Mouse (Mus musculus) activated CD4-positive, CD25-positive, alpha-beta regulatory T cell, adult 9 weeks (primary cell): ENCODE results near the gene Nlgn3. TPM values are rescaled to one million over a fixed set of nuclear protein-coding genes. Genes with fewer than 3 reads are reported as not detected.

ENCODE experiments used
- polyA plus RNA-seq: library from polyadenylated mRNA; unstranded; fragments of 100-300 nt; shearing (Covaris generic); gene quantifications from one replicate; pipeline ENCODE4 v1.2.1, GENCODE M21; 2017

Gene Nlgn3
- polyA plus RNA-seq, result not detected

GRCm38 (mm10) chrX:101299055-101299454 is at the start of gene Nlgn3:
Gene Nlgn3 (plus strand): TSS chrX:101299168.

GRCm38 (mm10) chrX:101253952-101254729 is 44.8 kb upstream of the Nlgn3 start, which contains the start of gene Foxo4:
Gene Foxo4 (plus strand): TSS chrX:101254528.

GRCm38 (mm10) chrX:101263892-101264291 is 35.1 kb upstream of the Nlgn3 start, which contains the start of gene Gm614:
Gene Gm614 (minus strand): TSS chrX:101263992.

GRCm38 (mm10) chrX:101268025-101268754 is 30.8 kb upstream of the Nlgn3 start, which contains the start of gene Il2rg:
Gene Il2rg (minus strand): TSS chrX:101268255.

GRCm38 (mm10) chrX:101268755-101269124 is 30.2 kb upstream of the Nlgn3 start, which contains the start of gene Gm20489:
Gene Gm20489 (minus strand): TSS chrX:101269023.

GRCm38 (mm10) chrX:101273875-101274738 is 24.9 kb upstream of the Nlgn3 start, which contains the start of gene Med12:
Gene Med12 (plus strand): TSS chrX:101274030.

Other genes with a start within 250 kb of the Nlgn3 start
- not detected for gene Tex11, start 239.5 kb upstream of the Nlgn3 start, polyA plus RNA-seq
- gene Slc7a3, start 213.1 kb upstream of the Nlgn3 start, polyA plus RNA-seq, result 0.33 TPM
- gene Snx12, start 76.6 kb upstream of the Nlgn3 start, polyA plus RNA-seq, result 71.1 TPM
- 2.4 TPM for gene Foxo4, start 44.6 kb upstream of the Nlgn3 start, polyA plus RNA-seq
- 3.7 TPM for gene Gm614, start 35.2 kb upstream of the Nlgn3 start, polyA plus RNA-seq
- 1,690 TPM for gene Il2rg, start 30.9 kb upstream of the Nlgn3 start, polyA plus RNA-seq
- gene Gm20489, start 30.1 kb upstream of the Nlgn3 start, polyA plus RNA-seq, result not detected
- gene Med12, start 25.1 kb upstream of the Nlgn3 start, polyA plus RNA-seq, result 116 TPM
- gene Gjb1, start 77.2 kb downstream of the Nlgn3 start, polyA plus RNA-seq, result not detected
- gene Zmym3, start 121.7 kb downstream of the Nlgn3 start, polyA plus RNA-seq, result 19.1 TPM
- 329 TPM for gene Nono, start 130.2 kb downstream of the Nlgn3 start, polyA plus RNA-seq
- gene Itgb1bp2, start 149.9 kb downstream of the Nlgn3 start, polyA plus RNA-seq, result 1.1 TPM
- 35.2 TPM for gene Taf1, start 233.6 kb downstream of the Nlgn3 start, polyA plus RNA-seq